Mouse (Mus musculus) kidney, adult 2 months (tissue): ENCODE measurements around the gene Ttll12.

Experiments used
- CTCF ChIP-seq: fragments of 200-500 bp; conservative IDR thresholded peaks from 2 replicates; pipeline ENCODE4 v1.5.1; 2011; ENCODE audit warnings: low read depth, mild to moderate bottlenecking, control low read depth, low read length, moderate library complexity, mixed read lengths; ENCODE audit not compliant: insufficient read depth, insufficient read length
- POLR2A ChIP-seq: fragments of 200-500 bp; IDR thresholded peaks from one replicate; pipeline ENCODE4 v1.6.1; 2011; ENCODE audit warnings: low read depth, low read length, control low read depth

DNA sequence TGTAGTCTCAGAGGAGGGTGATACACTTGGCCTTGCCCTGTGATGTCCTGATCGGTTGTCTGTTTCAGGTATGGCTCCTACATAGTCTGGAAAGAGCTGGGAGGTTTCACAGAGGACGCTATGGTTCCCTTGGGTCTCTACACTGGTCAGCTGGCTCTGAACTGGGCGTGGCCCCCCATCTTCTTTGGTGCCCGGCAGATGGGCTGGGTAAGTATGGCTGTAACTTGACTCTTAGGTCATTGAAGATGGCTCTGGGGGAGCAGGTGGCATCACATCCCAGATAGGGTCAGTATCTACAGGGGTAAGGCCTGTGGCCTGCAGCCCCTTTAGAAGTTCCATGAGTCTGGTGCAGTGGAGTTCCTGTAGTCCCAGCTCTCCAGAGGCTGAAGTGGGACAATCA lies 22.8 kb downstream of the Ttll12 start:
- TF ChIP-seq CTCF = no peak
- TF ChIP-seq POLR2A = no peak
